Mouse (Mus musculus) kidney, embryonic 15.5 days (tissue): ENCODE results near the gene Lamb2. TPM values are rescaled to one million over a fixed set of nuclear protein-coding genes. Genes with fewer than 3 reads are reported as not detected.

Source experiments
- ATAC-seq: fragments of 200-750 bp; cut with Nextera tagmentation; replicated peaks from 2 replicates; pipeline ENCODE4 v1.8.0; 2017; ENCODE audit warnings: moderate TSS enrichment; ENCODE audit not compliant: low FRiP score
- H3K27ac ChIP-seq: fragments of 300-500 bp; sonication (generic); 2 replicates; pipeline ENCODE4 v1.5.1; 2015; ENCODE audit warnings: mild to moderate bottlenecking, inconsistent platforms
- H3K27me3 ChIP-seq: fragments of 300-500 bp; sonication (generic); 2 replicates; pipeline ENCODE4 v1.6.1; 2015; ENCODE audit warnings: inconsistent platforms
- H3K36me3 ChIP-seq: fragments of 300-500 bp; sonication (generic); 2 replicates; pipeline ENCODE4 v1.6.1; 2015; ENCODE audit warnings: inconsistent platforms
- H3K4me1 ChIP-seq: fragments of 300-500 bp; sonication (generic); 2 replicates; pipeline ENCODE4 v1.6.1; 2015; ENCODE audit warnings: inconsistent platforms
- H3K4me2 ChIP-seq: fragments of 300-500 bp; sonication (generic); 2 replicates; pipeline ENCODE4 v1.6.1; 2015; ENCODE audit warnings: moderate library complexity, mild to moderate bottlenecking, inconsistent platforms
- H3K4me3 ChIP-seq: fragments of 300-500 bp; sonication (generic); replicated peaks from 2 replicates; pipeline ENCODE4 v1.5.1; 2015; ENCODE audit warnings: mild to moderate bottlenecking, inconsistent platforms
- H3K9ac ChIP-seq: fragments of 300-500 bp; sonication (generic); 2 replicates; pipeline ENCODE4 v1.6.1; 2015; ENCODE audit warnings: mild to moderate bottlenecking, inconsistent platforms
- H3K9me3 ChIP-seq: fragments of 300-500 bp; sonication (generic); replicated peaks from 2 replicates; pipeline ENCODE4 v1.6.1; 2016; ENCODE audit warnings: inconsistent platforms
- WGBS: fragments of 180-500 bp; shearing (Covaris S2); methylation state at CpG from one replicate; pipeline ENCODE4 v1.1.7; 2015; ENCODE audit warnings: mixed read lengths; 5-methylcytosine and 5-hydroxymethylcytosine counted together
- polyA plus RNA-seq: library from polyadenylated mRNA; unstranded; fragments of >200 nt; fragmentation: Nextera tagmentation; extraction: Ambion mirVana; gene quantifications from 2 replicates; pipeline ENCODE4 v1.2.1, GENCODE M21; 2015

The Lamb2 gene
- polyA plus RNA-seq, 1 experiment from 2014 or later, result 56.6 TPM

DNA sequence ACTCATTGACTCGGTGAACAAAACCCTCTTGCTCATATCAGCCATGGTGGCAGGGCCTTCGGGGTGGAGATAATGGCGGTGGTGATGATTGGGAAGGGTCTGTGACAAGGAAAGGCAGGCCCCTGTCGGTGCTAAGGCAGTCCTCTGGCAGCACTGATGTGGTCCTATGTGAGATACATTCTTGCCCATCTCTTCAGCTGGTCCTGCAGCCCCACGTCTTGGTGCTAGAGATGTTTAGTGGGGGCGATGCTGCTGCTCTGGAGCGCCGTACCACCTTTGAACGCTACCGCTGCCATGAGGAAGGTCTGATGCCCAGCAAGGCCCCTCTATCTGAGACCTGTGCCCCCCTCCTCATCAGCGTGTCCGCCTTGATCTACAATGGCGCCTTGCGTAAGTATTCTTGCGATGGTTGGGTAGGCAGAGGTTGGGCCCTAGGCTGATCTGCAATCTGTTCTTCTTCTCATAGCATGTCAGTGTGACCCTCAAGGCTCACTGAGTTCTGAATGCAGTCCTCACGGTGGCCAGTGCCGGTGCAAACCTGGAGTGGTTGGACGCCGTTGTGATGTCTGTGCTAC, 5.9 kb downstream of the Lamb2 start:
- peaks cover 22% of the 10 kb centered on the region for H3K4me1 ChIP-seq
- H3K4me3 ChIP-seq, result no peak overlapping the region
- no peaks in the 10 kb centered on the region for H3K27me3 ChIP-seq
- no peaks in the 10 kb centered on the region for H3K9me3 ChIP-seq
- peaks cover 92% of the 10 kb centered on the region for H3K36me3 ChIP-seq
- no peak for ATAC-seq
- no peak overlapping the region for H3K4me2 ChIP-seq
- 96% methylated on average over 19 of the region's 19 CpGs for WGBS
- no peak overlapping the region for H3K27ac ChIP-seq
- no peak overlapping the region for H3K9ac ChIP-seq

GRCm38 (mm10) chr9:108486973-108487530, 7.5 kb downstream of the Lamb2 start:
- WGBS, result 95% methylated on average over 8 of the region's 8 CpGs
- H3K9ac ChIP-seq, result no peak overlapping the region
- no peak for ATAC-seq
- no peak overlapping the region for H3K27ac ChIP-seq
- H3K4me3 ChIP-seq, result no peak overlapping the region
- no peak overlapping the region for H3K4me2 ChIP-seq
- H3K36me3 ChIP-seq, result peaks cover 79% of the 10 kb centered on the region
- no peaks in the 10 kb centered on the region for H3K27me3 ChIP-seq
- H3K4me1 ChIP-seq, result peaks cover 16% of the 10 kb centered on the region
- no peaks in the 10 kb centered on the region for H3K9me3 ChIP-seq

GRCm38 (mm10) chr9:108488403-108488802, 8.9 kb downstream of the Lamb2 start:
- Histone ChIP-seq H3K36me3 (peaks cover 79% of the 10 kb centered on the region), H3K4me1 (peaks cover 21% of the 10 kb centered on the region), H3K27me3 (no peaks in the 10 kb centered on the region), H3K9me3 (no peaks in the 10 kb centered on the region), H3K4me2 (no peak overlapping the region), H3K27ac (no peak overlapping the region), H3K9ac (no peak overlapping the region), H3K4me3 (no peak overlapping the region)
- ATAC-seq, result no peak
- WGBS, result 90% methylated on average over 17 of the region's 17 CpGs

- no peak for ATAC-seq
- 95% methylated on average over 20 of the region's 20 CpGs for WGBS
- Histone ChIP-seq H3K9ac (no peak overlapping the region), H3K36me3 (peaks cover 79% of the 10 kb centered on the region), H3K4me3 (no peak overlapping the region), H3K27ac (no peak overlapping the region), H3K9me3 (no peaks in the 10 kb centered on the region), H3K4me1 (peaks cover 21% of the 10 kb centered on the region), H3K27me3 (no peaks in the 10 kb centered on the region), H3K4me2 (no peak overlapping the region)
These were observed 9.7 kb downstream of the Lamb2 start for GRCm38 (mm10) chr9:108489215-108489614.

GRCm38 (mm10) chr9:108489702-108490558, 10.4 kb downstream of the Lamb2 start:
- 59% methylated on average over 26 of the region's 26 CpGs for WGBS
- Histone ChIP-seq H3K27ac (peak overlapping the region; percentile 98), H3K9ac (peak overlapping the region; percentile 97; the same call in 1 of the 2 replicates), H3K4me3 (peak overlapping the region; percentile 99), H3K27me3 (no peaks in the 10 kb centered on the region), H3K4me1 (peaks cover 21% of the 10 kb centered on the region), H3K9me3 (no peaks in the 10 kb centered on the region), H3K36me3 (peaks cover 79% of the 10 kb centered on the region), H3K4me2 (peak overlapping the region; percentile 72)
- peak; percentile 19; the same call in 1 of the 2 replicates for ATAC-seq

DNA sequence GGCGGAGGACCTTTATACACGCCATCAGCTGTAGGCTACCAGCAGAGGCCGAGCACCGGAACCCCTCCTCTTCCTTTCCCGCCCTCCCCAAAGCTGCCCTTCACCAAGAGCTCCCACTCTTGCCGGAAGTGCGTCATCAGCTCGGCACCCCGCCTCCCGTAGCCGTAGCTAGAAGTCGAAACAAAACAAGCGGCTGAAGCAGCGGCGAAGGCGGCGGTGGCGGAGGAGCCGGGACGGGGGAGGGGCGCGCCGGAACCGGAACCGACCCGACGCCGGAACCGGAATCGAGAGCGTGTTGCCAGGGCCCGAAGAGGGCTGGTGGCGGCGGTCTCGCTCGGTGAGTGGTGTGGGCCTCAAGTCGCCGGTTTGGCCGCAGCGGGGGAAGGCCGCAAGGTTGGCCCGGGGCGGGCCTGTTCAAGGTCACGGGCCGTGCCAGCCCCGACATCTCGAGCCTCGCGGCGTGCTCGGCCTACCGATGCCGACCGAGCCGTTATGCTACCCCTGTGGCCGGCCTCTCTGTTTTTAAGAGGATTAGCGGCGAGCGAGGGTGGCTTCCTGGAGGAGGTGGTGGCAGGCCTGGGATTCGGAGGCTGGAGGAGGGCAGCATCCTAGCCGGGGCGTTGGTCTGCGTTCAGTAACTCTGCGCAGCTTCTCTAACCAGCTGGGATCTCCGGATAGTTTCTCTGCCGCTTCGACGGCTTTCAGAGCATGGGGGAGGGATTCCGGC, 11.2 kb downstream of the Lamb2 start, which contains the start of gene Usp19:
Gene Usp19, plus strand, starts transcription at position 44 of the 727 bp plus-strand sequence.
- Histone ChIP-seq H3K4me3 (peak within 1 kb of the TSS; percentile 99), H3K9me3 (no peaks in the 10 kb centered on the region), H3K36me3 (peaks cover 79% of the 10 kb centered on the region), H3K4me1 (peaks cover 21% of the 10 kb centered on the region), H3K27me3 (no peaks in the 10 kb centered on the region), H3K27ac (peak within 1 kb of the TSS; percentile 98), H3K9ac (peak within 1 kb of the TSS; percentile 97), H3K4me2 (peak within 1 kb of the TSS; percentile 72)
- peak; percentile 95 for ATAC-seq
- under 1% methylated on average over 69 of the region's 69 CpGs for WGBS

- WGBS, result 8% methylated on average over 12 of the region's 12 CpGs
- no peak for ATAC-seq
- H3K27me3 ChIP-seq, result no peaks in the 10 kb centered on the region
These were observed 11.7 kb downstream of the Lamb2 start for GRCm38 (mm10) chr9:108491286-108491580.

GRCm38 (mm10) chr9:108492043-108492750, 12.7 kb downstream of the Lamb2 start:
- WGBS, result 78% methylated on average over 16 of the region's 16 CpGs
- Histone ChIP-seq H3K4me2 (peak overlapping the region; percentile 72), H3K4me1 (peaks cover 21% of the 10 kb centered on the region), H3K27me3 (no peaks in the 10 kb centered on the region), H3K4me3 (peak overlapping the region; percentile 99), H3K9ac (peak overlapping the region; percentile 97), H3K36me3 (peaks cover 79% of the 10 kb centered on the region), H3K27ac (0 out of 2 replicates have a peak overlapping the region, but pooled peaks have one; percentile 98), H3K9me3 (no peaks in the 10 kb centered on the region)
- ATAC-seq, result no peak

More at GRCm38 (mm10) chr9:108491286-108491580, 11.7 kb downstream of the Lamb2 start:
- Histone ChIP-seq H3K4me3 (peak overlapping the region; percentile 99), H3K36me3 (peaks cover 79% of the 10 kb centered on the region), H3K9ac (peak overlapping the region; percentile 97), H3K4me2 (peak overlapping the region; percentile 72), H3K4me1 (peaks cover 21% of the 10 kb centered on the region), H3K27ac (peak overlapping the region; percentile 98), H3K9me3 (no peaks in the 10 kb centered on the region)

DNA sequence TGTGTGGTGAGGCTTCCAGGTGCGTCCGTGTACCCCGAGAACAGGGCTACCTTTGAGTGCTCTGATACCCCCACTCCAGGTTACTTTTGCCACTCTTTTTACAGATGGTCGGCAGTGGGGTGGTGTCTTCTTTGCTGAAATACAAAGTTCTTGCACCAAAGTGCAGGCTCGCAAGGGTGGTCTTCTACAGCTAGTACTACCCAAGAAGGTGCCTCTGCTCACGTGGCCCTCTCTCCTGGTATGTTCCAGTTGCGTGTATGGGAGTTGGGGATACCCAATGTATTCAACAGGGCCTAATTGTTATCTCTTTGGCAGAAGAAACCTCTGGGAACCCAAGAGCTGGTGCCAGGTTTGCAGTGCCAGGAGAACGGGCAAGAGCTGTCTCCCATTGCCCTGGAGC, 13.7 kb downstream of the Lamb2 start:
- Histone ChIP-seq H3K27ac (no peak overlapping the region), H3K27me3 (no peaks in the 10 kb centered on the region), H3K9me3 (no peaks in the 10 kb centered on the region), H3K4me1 (peaks cover 21% of the 10 kb centered on the region), H3K4me2 (no peak overlapping the region), H3K4me3 (no peak overlapping the region), H3K36me3 (peaks cover 79% of the 10 kb centered on the region), H3K9ac (no peak overlapping the region)
- WGBS, result 98% methylated on average over 8 of the region's 8 CpGs
- no peak for ATAC-seq

DNA sequence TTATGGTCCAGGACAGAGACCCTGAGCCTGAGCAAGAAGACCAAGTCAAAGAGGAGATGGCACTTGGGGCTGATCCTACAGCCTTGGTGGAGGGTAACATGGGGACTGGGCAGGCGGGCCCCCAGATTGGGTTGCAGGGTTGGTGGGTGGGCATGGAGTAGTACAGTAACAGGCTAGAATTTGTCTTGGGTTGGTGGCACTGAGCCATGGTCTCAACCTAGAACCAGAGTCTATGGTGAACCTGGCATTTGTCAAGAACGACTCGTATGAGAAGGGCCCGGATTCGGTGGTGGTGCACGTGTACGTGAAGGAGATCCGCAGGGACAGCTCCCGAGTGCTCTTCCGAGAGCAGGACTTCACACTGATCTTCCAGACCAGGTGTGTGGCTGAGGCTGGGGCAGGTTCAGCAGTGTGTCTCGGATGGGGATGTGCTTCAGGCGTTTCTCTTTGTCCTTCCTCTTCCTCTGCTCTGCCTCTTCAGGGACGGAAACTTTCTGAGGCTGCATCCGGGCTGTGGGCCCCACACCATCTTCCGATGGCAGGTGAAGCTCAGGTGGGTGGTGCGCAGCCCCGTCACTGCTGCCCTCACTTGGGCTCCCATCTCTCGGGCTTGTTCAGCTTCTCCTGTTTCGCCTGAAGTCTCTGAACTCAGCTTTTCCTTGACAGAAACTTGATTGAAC, 14.8 kb downstream of the Lamb2 start:
- Histone ChIP-seq H3K9me3 (no peaks in the 10 kb centered on the region), H3K4me2 (no peak overlapping the region), H3K9ac (no peak overlapping the region), H3K27ac (no peak overlapping the region), H3K4me1 (peaks cover 21% of the 10 kb centered on the region), H3K4me3 (no peak overlapping the region), H3K27me3 (no peaks in the 10 kb centered on the region), H3K36me3 (peaks cover 79% of the 10 kb centered on the region)
- WGBS, result 95% methylated on average over 19 of the region's 19 CpGs
- ATAC-seq, result no peak

GRCm38 (mm10) chr9:108494905-108495304, 15.4 kb downstream of the Lamb2 start:
- H3K4me3 ChIP-seq, result no peak overlapping the region
- H3K9me3 ChIP-seq, result no peaks in the 10 kb centered on the region
- WGBS, result 83% methylated on average over 10 of the region's 10 CpGs
- no peak for ATAC-seq
- peaks cover 15% of the 10 kb centered on the region for H3K4me1 ChIP-seq
- H3K27me3 ChIP-seq, result no peaks in the 10 kb centered on the region
- H3K36me3 ChIP-seq, result peaks cover 80% of the 10 kb centered on the region
- H3K9ac ChIP-seq, result no peak overlapping the region
- no peak overlapping the region for H3K27ac ChIP-seq
- H3K4me2 ChIP-seq, result no peak overlapping the region
